Mouse (Mus musculus): ENCODE measurements at regions not wholly inside any gene's neighbourhood (a gene's known extent, or its start where the extent isn't known, plus 50 kb on each side); places are given as distances from the start of the nearest gene placed in this dataset.
A peak's percentile ranks its signal among the peaks of the same experiment; 100 is the strongest.

- 1% methylated on average over 12 of the region's 12 CpGs for WGBS
Observed at GRCm38 (mm10) chr5:118459391-118459792, 101.1 kb upstream of the Med13l start.

GRCm38 (mm10) chr5:118461967-118462366 lies 98.5 kb upstream of the Med13l start:
- no peak overlapping the region for H3K4me2 ChIP-seq (replicated peaks)
- H3K9ac ChIP-seq: no peak overlapping the region
- no peaks in the 10 kb centered on the region for H3K36me3 ChIP-seq
- no peak for ATAC-seq
- H3K4me3 ChIP-seq (replicated peaks): no peak overlapping the region
- H3K27ac ChIP-seq: no peak overlapping the region
- H3K27me3 ChIP-seq (replicated peaks): no peaks in the 10 kb centered on the region
- WGBS: 42% methylated on average over 4 of the region's 4 CpGs
- no peaks in the 10 kb centered on the region for H3K9me3 ChIP-seq
- peaks cover 35% of the 10 kb centered on the region for H3K4me1 ChIP-seq (replicated peaks)

More at GRCm38 (mm10) chr5:118459391-118459792, 101.1 kb upstream of the Med13l start:
- Histone ChIP-seq H3K9me3 (no peaks in the 10 kb centered on the region), H3K36me3 (no peaks in the 10 kb centered on the region), H3K4me1 (replicated peaks) (peaks cover 16% of the 10 kb centered on the region), H3K27me3 (replicated peaks) (no peaks in the 10 kb centered on the region), H3K4me2 (replicated peaks) (peak overlapping the region; percentile 80), H3K9ac (peak overlapping the region; percentile 26; the same call in 1 of the 2 replicates), H3K4me3 (replicated peaks) (peak overlapping the region; percentile 25), H3K27ac (no peak overlapping the region)
- ATAC-seq: peak; percentile 74

GRCm38 (mm10) chr5:118464931-118465801 lies 95.3 kb upstream of the Med13l start:
- Histone ChIP-seq H3K4me2 (replicated peaks) (peak overlapping the region; percentile 65), H3K27ac (peak overlapping the region; percentile 66; the same call in 1 of the 2 replicates), H3K9me3 (no peaks in the 10 kb centered on the region), H3K9ac (peak overlapping the region; percentile 23), H3K36me3 (no peaks in the 10 kb centered on the region), H3K4me1 (replicated peaks) (peaks cover 24% of the 10 kb centered on the region), H3K27me3 (replicated peaks) (no peaks in the 10 kb centered on the region), H3K4me3 (replicated peaks) (peak overlapping the region; percentile 23)
- 7% methylated on average over 22 of the region's 22 CpGs for WGBS
- ATAC-seq: peak; percentile 78

GRCm38 (mm10) chr5:118465991-118466750 lies 94.3 kb upstream of the Med13l start:
- Histone ChIP-seq H3K4me1 (replicated peaks) (peaks cover 22% of the 10 kb centered on the region), H3K36me3 (no peaks in the 10 kb centered on the region), H3K27me3 (replicated peaks) (no peaks in the 10 kb centered on the region), H3K27ac (peak overlapping the region; percentile 66), H3K4me3 (replicated peaks) (peak overlapping the region; percentile 23), H3K9me3 (no peaks in the 10 kb centered on the region), H3K9ac (peak overlapping the region; percentile 23; the same call in 1 of the 2 replicates), H3K4me2 (replicated peaks) (peak overlapping the region; percentile 65)
- peak; percentile 8; the same call in 1 of the 2 replicates for ATAC-seq
- 13% methylated on average over 10 of the region's 10 CpGs for WGBS

- H3K36me3 ChIP-seq: no peaks in the 10 kb centered on the region
- 53% methylated on average over 4 of the region's 4 CpGs for WGBS
- H3K9ac ChIP-seq: no peak overlapping the region
- H3K4me2 ChIP-seq (replicated peaks): no peak overlapping the region
- no peak overlapping the region for H3K4me3 ChIP-seq (replicated peaks)
- peaks cover 20% of the 10 kb centered on the region for H3K4me1 ChIP-seq (replicated peaks)
- no peak for ATAC-seq
- no peaks in the 10 kb centered on the region for H3K9me3 ChIP-seq
- H3K27ac ChIP-seq: no peak overlapping the region
- no peaks in the 10 kb centered on the region for H3K27me3 ChIP-seq (replicated peaks)
Observed at GRCm38 (mm10) chr5:118468739-118469138, 91.7 kb upstream of the Med13l start.

GRCm38 (mm10) chr5:118471569-118471968 lies 88.9 kb upstream of the Med13l start:
- no peak overlapping the region for H3K27ac ChIP-seq
- no peaks in the 10 kb centered on the region for H3K36me3 ChIP-seq
- no peaks in the 10 kb centered on the region for H3K4me1 ChIP-seq (replicated peaks)
- H3K9me3 ChIP-seq: no peaks in the 10 kb centered on the region
- no peak overlapping the region for H3K9ac ChIP-seq
- WGBS: 42% methylated on average over 5 of the region's 5 CpGs
- no peak overlapping the region for H3K4me3 ChIP-seq (replicated peaks)
- no peak for ATAC-seq
- H3K4me2 ChIP-seq (replicated peaks): no peak overlapping the region
- H3K27me3 ChIP-seq (replicated peaks): no peaks in the 10 kb centered on the region

- Histone ChIP-seq H3K4me2 (replicated peaks) (no peak overlapping the region), H3K36me3 (no peaks in the 10 kb centered on the region), H3K9me3 (no peaks in the 10 kb centered on the region), H3K4me3 (replicated peaks) (no peak overlapping the region), H3K27me3 (replicated peaks) (no peaks in the 10 kb centered on the region), H3K27ac (no peak overlapping the region), H3K4me1 (replicated peaks) (no peaks in the 10 kb centered on the region), H3K9ac (no peak overlapping the region)
- ATAC-seq: no peak
- WGBS: 83% methylated on average over 10 of the region's 10 CpGs
Observed at GRCm38 (mm10) chr5:118472291-118472690, 88.2 kb upstream of the Med13l start.

- 52% methylated on average over 5 of the region's 5 CpGs for WGBS
- no peak for ATAC-seq
Observed at GRCm38 (mm10) chr5:118473128-118473730, 87.2 kb upstream of the Med13l start.

GRCm38 (mm10) chr5:118476597-118476996 lies 83.9 kb upstream of the Med13l start:
- Histone ChIP-seq H3K36me3 (no peaks in the 10 kb centered on the region), H3K9ac (no peak overlapping the region), H3K4me2 (replicated peaks) (no peak overlapping the region), H3K27ac (no peak overlapping the region), H3K9me3 (no peaks in the 10 kb centered on the region), H3K4me1 (replicated peaks) (no peaks in the 10 kb centered on the region), H3K27me3 (replicated peaks) (no peaks in the 10 kb centered on the region), H3K4me3 (replicated peaks) (no peak overlapping the region)
- ATAC-seq: no peak
- whole genome bisulfite sequencing: 82% methylated on average over 5 of the region's 5 CpGs

More at GRCm38 (mm10) chr5:118473128-118473730, 87.2 kb upstream of the Med13l start:
- H3K9ac ChIP-seq: no peak overlapping the region
- no peak overlapping the region for H3K4me3 ChIP-seq (replicated peaks)
- no peaks in the 10 kb centered on the region for H3K4me1 ChIP-seq (replicated peaks)
- no peaks in the 10 kb centered on the region for H3K9me3 ChIP-seq
- no peaks in the 10 kb centered on the region for H3K36me3 ChIP-seq
- H3K27me3 ChIP-seq (replicated peaks): no peaks in the 10 kb centered on the region
- no peak overlapping the region for H3K27ac ChIP-seq
- no peak overlapping the region for H3K4me2 ChIP-seq (replicated peaks)

- Histone ChIP-seq H3K9ac (no peak overlapping the region), H3K4me3 (replicated peaks) (no peak overlapping the region), H3K9me3 (no peaks in the 10 kb centered on the region), H3K4me2 (replicated peaks) (peak overlapping the region; percentile 62), H3K4me1 (replicated peaks) (no peaks in the 10 kb centered on the region), H3K27me3 (replicated peaks) (no peaks in the 10 kb centered on the region), H3K36me3 (no peaks in the 10 kb centered on the region), H3K27ac (no peak overlapping the region)
- ATAC-seq: no peak
- WGBS: 55% methylated on average over 19 of the region's 19 CpGs
Observed at GRCm38 (mm10) chr5:118477131-118478119, 83.1 kb upstream of the Med13l start.

- H3K27ac ChIP-seq: no peak overlapping the region
- H3K4me3 ChIP-seq (replicated peaks): 0 out of 2 replicates have a peak overlapping the region, but pooled peaks have one; percentile 6
Observed at GRCm38 (mm10) chr5:118478120-118478768, 82.2 kb upstream of the Med13l start.

More at GRCm38 (mm10) chr5:118478120-118478768, 82.2 kb upstream of the Med13l start:
- no peaks in the 10 kb centered on the region for H3K27me3 ChIP-seq (replicated peaks)
- peak overlapping the region; percentile 62 for H3K4me2 ChIP-seq (replicated peaks)
- no peaks in the 10 kb centered on the region for H3K4me1 ChIP-seq (replicated peaks)
- H3K36me3 ChIP-seq: no peaks in the 10 kb centered on the region
- no peak overlapping the region for H3K9ac ChIP-seq
- peak; percentile 73 for ATAC-seq
- no peaks in the 10 kb centered on the region for H3K9me3 ChIP-seq
- 10% methylated on average over 15 of the region's 15 CpGs for WGBS

All from intestine, embryonic 15.5 days (tissue).